In the genomic region with DNA sequence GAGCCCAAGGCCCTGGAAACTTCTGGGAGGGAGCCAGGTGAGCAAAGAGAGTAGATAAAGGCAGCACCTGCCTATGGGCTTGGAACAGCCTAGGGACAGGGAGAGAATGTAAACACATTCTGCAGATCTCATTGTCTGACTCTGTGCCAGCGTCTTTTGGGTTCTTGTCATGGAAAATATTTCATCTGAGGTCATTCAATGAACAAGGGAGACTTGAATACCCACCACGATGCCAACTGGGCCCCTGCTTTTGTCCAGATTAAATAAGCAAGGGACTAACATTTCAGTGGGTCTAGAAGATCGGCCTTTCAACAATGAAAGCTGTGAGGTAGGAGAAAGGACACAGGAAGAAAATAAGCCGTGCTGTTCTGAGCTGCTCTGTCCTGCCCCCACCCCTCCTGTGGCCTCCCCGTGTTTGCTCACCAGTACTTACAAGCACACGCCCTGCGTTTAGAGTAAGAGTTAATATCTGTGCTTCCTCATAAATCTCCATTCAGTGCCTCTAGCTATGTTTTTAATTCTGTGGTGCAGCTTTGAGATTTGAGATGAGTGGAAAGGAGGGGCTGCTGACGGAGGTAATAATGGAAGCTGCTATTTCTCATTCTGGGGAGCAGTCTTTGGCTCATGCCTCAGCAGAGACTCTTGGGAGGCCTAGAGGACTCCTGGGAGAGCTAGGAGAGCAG, we compare ENCODE assay signal across 9 mouse cellular contexts.
DNase-seq lines count a peak whose midpoint lies in the region; ATAC-seq and TF ChIP-seq lines count a peak whose summit lies in the region.
"Had no signal": no experiment of that assay in that cellular context is flagged by ENCODE, and none has a peak within 500 bp of the region (broad histone marks: within the 10 kb centered on the region; RNA-seq: fewer than 3 reads in every experiment).

No protein-coding gene starts in this region.

- WGBS in hindbrain, embryonic 11.5 days = 52% methylated on average over 8 of the region's 8 CpGs
- 58% methylated on average over 8 of the region's 8 CpGs for WGBS in hindbrain, embryonic 10.5 days
- WGBS in embryonic facial prominence, embryonic 14.5 days = 19% methylated on average over 8 of the region's 8 CpGs

- DNase-seq in hindbrain, embryonic 11.5 days (ENCODE audit: low spot score) = peak; percentile 7
- DNase-seq in hindbrain, embryonic 10.5 days (ENCODE audit: low spot score) = no peak
- DNase-seq in embryonic facial prominence, embryonic 14.5 days (ENCODE audit: low spot score) = peak; percentile 93
- DNase-seq in kidney, postnatal 10 days = peak; percentile 9
- no peak for DNase-seq in right cerebral cortex, postnatal 25 days
- DNase-seq in layer of hippocampus, adult 9-10 months (ENCODE audit: low spot score) = no peak
- DNase-seq in left cerebral cortex, adult 8-10 months (ENCODE audit: low spot score in 2 of 2) = no peak

- H3ac ChIP-seq in myocyte (ENCODE audit: control insufficient read depth, insufficient read length) = no peak overlapping the region

- H3K9ac ChIP-seq in hindbrain, embryonic 11.5 days (ENCODE audit: low read depth, low read length) = no peak overlapping the region
- H3K9ac ChIP-seq in embryonic facial prominence, embryonic 14.5 days (ENCODE audit: low read depth, low read length) = no peak overlapping the region

- no peak for TF ChIP-seq POLR2A in myocyte (IDR thresholded peaks at IDR 0.05; ENCODE audit: insufficient read length, low read depth)

- no peaks in the 10 kb centered on the region for H3K79me2 ChIP-seq in myocyte (ENCODE audit: control insufficient read depth, insufficient read depth)

- ATAC-seq in hindbrain, embryonic 11.5 days (ENCODE audit: low FRiP score) = peak; percentile 43
- peak; percentile 94 for ATAC-seq in embryonic facial prominence, embryonic 14.5 days (ENCODE audit: low read depth)
- ATAC-seq: Patski had no signal

- no peaks in the 10 kb centered on the region for H3K36me3 ChIP-seq in hindbrain, embryonic 11.5 days (ENCODE audit: control insufficient read depth, insufficient read depth, low read length)
- H3K36me3 ChIP-seq in hindbrain, embryonic 10.5 days = no peaks in the 10 kb centered on the region
- no peaks in the 10 kb centered on the region for H3K36me3 ChIP-seq in embryonic facial prominence, embryonic 14.5 days (ENCODE audit: control insufficient read depth, insufficient read depth, low read length)
- no peaks in the 10 kb centered on the region for H3K36me3 ChIP-seq in myocyte (ENCODE audit: control insufficient read depth, insufficient read depth)

- H3K9me3 ChIP-seq in hindbrain, embryonic 11.5 days (ENCODE audit: control insufficient read depth, low read length) = no peaks in the 10 kb centered on the region
- H3K9me3 ChIP-seq in hindbrain, embryonic 10.5 days = no peaks in the 10 kb centered on the region
- H3K9me3 ChIP-seq in embryonic facial prominence, embryonic 14.5 days (ENCODE audit: control insufficient read depth, low read length) = no peaks in the 10 kb centered on the region

- no peak overlapping the region for H3K4me3 ChIP-seq in hindbrain, embryonic 11.5 days (ENCODE audit: low read depth, low read length)
- H3K4me3 ChIP-seq in hindbrain, embryonic 10.5 days = no peak overlapping the region
- H3K4me3 ChIP-seq in embryonic facial prominence, embryonic 14.5 days (ENCODE audit: low read depth, low read length) = no peak overlapping the region
- no peak overlapping the region for H3K4me3 ChIP-seq in myocyte

- no peaks in the 10 kb centered on the region for H3K4me1 ChIP-seq in hindbrain, embryonic 11.5 days (replicated peaks; ENCODE audit: control insufficient read depth, insufficient read depth, low read length)
- peaks cover 5% of the 10 kb centered on the region for H3K4me1 ChIP-seq in hindbrain, embryonic 10.5 days (replicated peaks)
- H3K4me1 ChIP-seq in embryonic facial prominence, embryonic 14.5 days (ENCODE audit: control insufficient read depth, insufficient read depth, low read length) = peaks cover 20% of the 10 kb centered on the region

- H3K27me3 ChIP-seq in hindbrain, embryonic 11.5 days (ENCODE audit: control insufficient read depth, insufficient read depth, low read length) = no peaks in the 10 kb centered on the region
- H3K27me3 ChIP-seq in hindbrain, embryonic 10.5 days (ENCODE audit: insufficient read depth, poor library complexity, severe bottlenecking) = no peaks in the 10 kb centered on the region
- no peaks in the 10 kb centered on the region for H3K27me3 ChIP-seq in embryonic facial prominence, embryonic 14.5 days (replicated peaks; ENCODE audit: control insufficient read depth, insufficient read depth, low read length)
- H3K27me3 ChIP-seq in myocyte (ENCODE audit: control insufficient read depth, insufficient read depth, insufficient read length) = no peaks in the 10 kb centered on the region
- H3K27me3 ChIP-seq: Patski had no signal

- no peak overlapping the region for H3K4me2 ChIP-seq in hindbrain, embryonic 11.5 days (replicated peaks; ENCODE audit: low read depth, low read length)
- peak overlapping the region; percentile 13 for H3K4me2 ChIP-seq in embryonic facial prominence, embryonic 14.5 days (ENCODE audit: low read depth, low read length)
- peak overlapping the region; percentile 39 for H3K4me2 ChIP-seq in myocyte (ENCODE audit: low read depth)

- H3K27ac ChIP-seq in hindbrain, embryonic 11.5 days (ENCODE audit: low read depth, low read length) = no peak overlapping the region
- no peak overlapping the region for H3K27ac ChIP-seq in hindbrain, embryonic 10.5 days
- peak overlapping the region; percentile 84 for H3K27ac ChIP-seq in embryonic facial prominence, embryonic 14.5 days (replicated peaks; ENCODE audit: low read depth, low read length)

TF ChIP-seq in myocyte, 11 proteins besides CTCF, POLR2A, EP300 and RAD21:
- TF ChIP-seq TCF3 (IDR thresholded peaks at IDR 0.05; ENCODE audit: insufficient read length, low read depth) (no peak), MYOG (IDR thresholded peaks at IDR 0.05; ENCODE audit: control insufficient read depth in 1 of 3, insufficient read depth in 1 of 3, insufficient read length in 2 of 3, low read depth in 2 of 3) (no peak), CEBPB (IDR thresholded peaks at IDR 0.05; ENCODE audit: insufficient read depth, poor library complexity, severe bottlenecking) (no peak), SRF (IDR thresholded peaks at IDR 0.05; ENCODE audit: control insufficient read depth, insufficient read length, low read depth) (no peak), USF1 (IDR thresholded peaks at IDR 0.05; ENCODE audit: low read depth) (no peak), REST (IDR thresholded peaks at IDR 0.05; ENCODE audit: insufficient read depth, insufficient read length) (no peak), E2F4 (IDR thresholded peaks at IDR 0.05; ENCODE audit: insufficient read depth) (no peak), MYOD1 (IDR thresholded peaks at IDR 0.05; ENCODE audit: control insufficient read depth in 1 of 3, insufficient read length in 2 of 3, low read depth in 2 of 3) (no peak), MAX (IDR thresholded peaks at IDR 0.05; ENCODE audit: low read depth) (no peak), TCF12 (IDR thresholded peaks at IDR 0.05; ENCODE audit: insufficient read depth, poor library complexity, severe bottlenecking) (no peak), POLR2AphosphoS2 (IDR thresholded peaks at IDR 0.05; ENCODE audit: insufficient read length, low read depth) (no peak)
TF ChIP-seq in myocyte: peak in this region for 0.

Comparison
In these comparisons a context has a peak if more than half of its experiments do, and no peak if none do; other contexts are left out.
1. DNase-seq: peak in hindbrain, embryonic 11.5 days (single experiment), embryonic facial prominence, embryonic 14.5 days (single experiment) and kidney, postnatal 10 days (single experiment); none in hindbrain, embryonic 10.5 days (single experiment), right cerebral cortex, postnatal 25 days (single experiment), layer of hippocampus, adult 9-10 months (single experiment) and left cerebral cortex, adult 8-10 months (0 of 2).